Mouse (Mus musculus): ENCODE measurements at regions not wholly inside any gene's neighbourhood (a gene's known extent, or its start where the extent isn't known, plus 50 kb on each side); places are given as distances from the start of the nearest gene placed in this dataset.

- peaks cover 3% of the 10 kb centered on the region; the same call in 1 of the 2 replicates for H3K4me1 ChIP-seq (ENCODE audit: control insufficient read depth, insufficient read depth, insufficient read length, low read length)
- no peak overlapping the region for H3K4me3 ChIP-seq (ENCODE audit: low read depth, low read length)
- WGBS = 84% methylated on average over 3 of the region's 3 CpGs
- H3K27ac ChIP-seq (ENCODE audit: insufficient read depth, low read depth, low read length) = no peak overlapping the region
- no peaks in the 10 kb centered on the region for H3K27me3 ChIP-seq (ENCODE audit: control insufficient read depth, insufficient read depth, low read length)
- no peaks in the 10 kb centered on the region for H3K36me3 ChIP-seq (ENCODE audit: control insufficient read depth, insufficient read depth, low read length)
- TF ChIP-seq POLR2A (IDR thresholded peaks at IDR 0.05; ENCODE audit: low read depth, low read length) (no peak), CTCF (IDR thresholded peaks at IDR 0.05; ENCODE audit: extremely low read depth, insufficient read length, insufficient replicate concordance, low read depth, low read length) (no peak)
Measured at GRCm38 (mm10) chr2:128231338-128231737, 105.5 kb downstream of the Bcl2l11 start.

GRCm38 (mm10) chr2:128232027-128232426 is 106.2 kb downstream of the Bcl2l11 start:
- Histone ChIP-seq H3K4me3 (ENCODE audit: low read depth, low read length) (no peak overlapping the region), H3K4me1 (ENCODE audit: control insufficient read depth, insufficient read depth, insufficient read length, low read length) (peaks cover 3% of the 10 kb centered on the region; the same call in 1 of the 2 replicates), H3K36me3 (ENCODE audit: control insufficient read depth, insufficient read depth, low read length) (no peaks in the 10 kb centered on the region), H3K27me3 (ENCODE audit: control insufficient read depth, insufficient read depth, low read length) (no peaks in the 10 kb centered on the region), H3K27ac (ENCODE audit: insufficient read depth, low read depth, low read length) (no peak overlapping the region)
- 69% methylated on average over 3 of the region's 3 CpGs for WGBS
- TF ChIP-seq POLR2A (IDR thresholded peaks at IDR 0.05; ENCODE audit: low read depth, low read length) (no peak), CTCF (IDR thresholded peaks at IDR 0.05; ENCODE audit: extremely low read depth, insufficient read length, insufficient replicate concordance, low read depth, low read length) (no peak)

DNA sequence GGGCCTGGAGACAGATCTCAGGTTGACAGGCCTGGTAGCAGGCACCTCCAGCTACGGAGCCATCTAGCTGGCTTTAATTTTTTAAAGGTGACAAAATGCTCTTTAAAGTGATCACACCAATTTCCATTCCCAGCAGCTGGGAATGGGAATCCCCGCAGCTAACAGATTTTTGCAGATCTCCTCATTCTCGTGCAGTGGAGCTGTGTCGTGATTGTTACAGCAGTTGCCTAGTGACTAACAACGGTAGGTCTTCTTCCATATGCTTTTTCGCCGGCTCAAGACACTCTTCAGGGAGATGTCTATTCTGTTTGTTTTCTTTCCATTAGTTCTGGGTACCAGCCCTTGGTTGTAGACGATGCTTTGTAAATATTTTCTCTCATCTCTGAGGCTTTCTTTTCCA is 109.3 kb downstream of the Bcl2l11 start:
- WGBS = 92% methylated on average over 8 of the region's 8 CpGs
- Histone ChIP-seq H3K4me3 (ENCODE audit: low read depth, low read length) (no peak overlapping the region), H3K4me1 (ENCODE audit: control insufficient read depth, insufficient read depth, insufficient read length, low read length) (peaks cover 10% of the 10 kb centered on the region; the same call in 1 of the 2 replicates), H3K27ac (ENCODE audit: insufficient read depth, low read depth, low read length) (no peak overlapping the region), H3K27me3 (ENCODE audit: control insufficient read depth, insufficient read depth, low read length) (no peaks in the 10 kb centered on the region), H3K36me3 (ENCODE audit: control insufficient read depth, insufficient read depth, low read length) (no peaks in the 10 kb centered on the region)
- no peak for TF ChIP-seq CTCF (IDR thresholded peaks at IDR 0.05; ENCODE audit: extremely low read depth, insufficient read length, insufficient replicate concordance, low read depth, low read length)

DNA sequence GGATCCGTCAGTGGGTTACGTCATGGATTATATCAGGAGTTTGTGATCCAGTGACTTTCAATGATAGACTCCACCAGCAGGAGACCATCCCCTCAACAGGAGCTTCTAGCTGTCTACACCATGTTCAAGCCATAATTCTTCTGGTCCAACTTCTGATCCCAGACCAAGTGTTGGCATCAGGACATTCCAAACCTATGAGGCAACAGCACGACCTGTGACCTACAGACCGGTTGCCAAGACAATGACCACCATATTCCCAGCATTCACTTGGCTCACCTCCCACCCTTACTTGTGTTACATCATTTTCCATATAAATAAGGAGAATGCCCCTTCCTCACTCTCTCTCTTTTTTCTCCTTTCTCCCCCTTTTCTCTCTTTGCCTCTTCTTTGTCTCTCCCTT is 113.6 kb downstream of the Bcl2l11 start:
- Histone ChIP-seq H3K27ac (ENCODE audit: insufficient read depth, low read depth, low read length) (peak overlapping the region; percentile 74; the same call in 1 of the 2 replicates), H3K36me3 (ENCODE audit: control insufficient read depth, insufficient read depth, low read length) (no peaks in the 10 kb centered on the region), H3K4me3 (ENCODE audit: low read depth, low read length) (no peak overlapping the region), H3K4me1 (ENCODE audit: control insufficient read depth, insufficient read depth, insufficient read length, low read length) (peaks cover 17% of the 10 kb centered on the region; the same call in 1 of the 2 replicates), H3K27me3 (ENCODE audit: control insufficient read depth, insufficient read depth, low read length) (no peaks in the 10 kb centered on the region)
- WGBS = 77% methylated on average over 4 of the region's 4 CpGs
- TF ChIP-seq CTCF (IDR thresholded peaks at IDR 0.05; ENCODE audit: extremely low read depth, insufficient read length, insufficient replicate concordance, low read depth, low read length) (no peak), POLR2A (IDR thresholded peaks at IDR 0.05; ENCODE audit: low read depth, low read length) (no peak)

- H3K4me3 ChIP-seq (ENCODE audit: low read depth, low read length) = peak overlapping the region; percentile 25; the same call in 1 of the 2 replicates
- TF ChIP-seq POLR2A (IDR thresholded peaks at IDR 0.05; ENCODE audit: low read depth, low read length) = no peak
- no peak for TF ChIP-seq CTCF (IDR thresholded peaks at IDR 0.05; ENCODE audit: extremely low read depth, insufficient read length, insufficient replicate concordance, low read depth, low read length)
- H3K27me3 ChIP-seq (ENCODE audit: control insufficient read depth, insufficient read depth, low read length) = no peaks in the 10 kb centered on the region
- 22% methylated on average over 4 of the region's 4 CpGs for WGBS
- peak overlapping the region; percentile 74 for H3K27ac ChIP-seq (ENCODE audit: insufficient read depth, low read depth, low read length)
- H3K4me1 ChIP-seq (ENCODE audit: control insufficient read depth, insufficient read depth, insufficient read length, low read length) = peaks cover 17% of the 10 kb centered on the region; the same call in 1 of the 2 replicates
- H3K36me3 ChIP-seq (ENCODE audit: control insufficient read depth, insufficient read depth, low read length) = no peaks in the 10 kb centered on the region
Measured at GRCm38 (mm10) chr2:128240054-128240453, 114.2 kb downstream of the Bcl2l11 start.

DNA sequence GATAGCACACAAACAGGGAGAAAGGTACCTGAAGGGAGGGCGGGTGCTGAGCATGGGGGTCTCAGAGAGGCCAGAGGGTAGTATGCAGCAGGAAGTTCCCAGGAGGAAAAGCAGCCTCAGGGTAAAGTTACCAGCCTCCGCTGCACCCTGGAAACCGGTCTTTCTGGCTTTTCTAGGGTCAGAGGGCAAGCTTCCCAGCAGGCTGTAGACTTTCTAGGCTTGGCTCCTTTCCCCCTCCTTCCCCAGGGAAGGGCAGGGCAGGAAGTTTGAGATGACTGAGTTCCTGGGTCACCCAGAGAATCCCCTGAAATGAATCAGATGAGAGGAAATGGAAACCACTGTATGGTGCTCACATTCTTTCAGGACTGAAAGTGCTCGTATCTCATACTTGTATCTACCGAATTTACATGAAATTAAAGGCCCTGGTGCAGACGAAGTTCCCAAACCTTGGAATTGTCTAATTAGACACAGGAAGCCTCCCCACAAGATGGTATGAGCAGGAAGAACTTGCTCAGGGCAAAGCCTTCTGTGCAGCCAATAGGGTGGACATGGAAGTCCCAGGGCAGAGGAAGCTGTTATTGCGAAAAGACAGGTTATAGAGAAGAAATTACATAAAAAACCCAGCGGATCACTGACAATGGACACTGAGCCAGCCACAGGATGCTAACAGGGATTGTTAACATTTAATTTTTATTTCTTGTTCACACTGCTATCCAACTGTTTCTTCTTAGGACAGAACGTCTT is 114.9 kb downstream of the Bcl2l11 start:
- no peaks in the 10 kb centered on the region for H3K36me3 ChIP-seq (ENCODE audit: control insufficient read depth, insufficient read depth, low read length)
- TF ChIP-seq CTCF (IDR thresholded peaks at IDR 0.05; ENCODE audit: extremely low read depth, insufficient read length, insufficient replicate concordance, low read depth, low read length) (no peak), POLR2A (IDR thresholded peaks at IDR 0.05; ENCODE audit: low read depth, low read length) (no peak)
- H3K4me3 ChIP-seq (ENCODE audit: low read depth, low read length) = peak overlapping the region; percentile 25; the same call in 1 of the 2 replicates
- H3K27me3 ChIP-seq (ENCODE audit: control insufficient read depth, insufficient read depth, low read length) = no peaks in the 10 kb centered on the region
- H3K4me1 ChIP-seq (ENCODE audit: control insufficient read depth, insufficient read depth, insufficient read length, low read length) = peaks cover 17% of the 10 kb centered on the region; the same call in 1 of the 2 replicates
- peak overlapping the region; percentile 74 for H3K27ac ChIP-seq (ENCODE audit: insufficient read depth, low read depth, low read length)
- WGBS = 38% methylated on average over 9 of the region's 9 CpGs

DNA sequence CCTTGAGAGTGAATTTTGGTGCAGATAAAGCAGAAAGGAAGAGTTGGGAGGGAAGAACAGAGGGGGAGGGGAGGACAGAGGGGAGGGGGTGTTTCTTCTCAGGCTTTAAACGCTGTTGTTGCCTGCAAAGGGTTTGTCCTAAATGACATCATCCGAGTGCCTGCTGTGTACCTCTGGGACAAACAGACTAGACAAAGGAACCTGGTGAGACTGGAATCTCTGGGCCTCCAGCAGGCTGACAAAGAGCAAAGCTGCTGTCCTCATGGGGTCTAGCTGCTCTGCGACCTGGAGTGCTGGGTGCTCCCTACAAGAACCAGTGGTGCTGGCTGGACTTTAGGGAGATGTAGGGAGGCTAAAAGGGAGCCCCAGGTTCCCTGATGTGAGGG is 115.4 kb downstream of the Bcl2l11 start:
- no peak overlapping the region for H3K27ac ChIP-seq (ENCODE audit: insufficient read depth, low read depth, low read length)
- TF ChIP-seq CTCF (IDR thresholded peaks at IDR 0.05; ENCODE audit: extremely low read depth, insufficient read length, insufficient replicate concordance, low read depth, low read length) (no peak), POLR2A (IDR thresholded peaks at IDR 0.05; ENCODE audit: low read depth, low read length) (no peak)
- H3K4me3 ChIP-seq (ENCODE audit: low read depth, low read length) = no peak overlapping the region
- 37% methylated on average over 3 of the region's 3 CpGs for WGBS
- H3K4me1 ChIP-seq (ENCODE audit: control insufficient read depth, insufficient read depth, insufficient read length, low read length) = peaks cover 17% of the 10 kb centered on the region; the same call in 1 of the 2 replicates
- H3K27me3 ChIP-seq (ENCODE audit: control insufficient read depth, insufficient read depth, low read length) = no peaks in the 10 kb centered on the region
- no peaks in the 10 kb centered on the region for H3K36me3 ChIP-seq (ENCODE audit: control insufficient read depth, insufficient read depth, low read length)

All from small intestine, adult 2 months (tissue).